Mouse (Mus musculus) cerebellum, adult 9-11 months (tissue): ENCODE results near the gene Dixdc1.

ENCODE experiments used
- DNase-seq: peaks from one replicate; pipeline ENCODE4 v3.0.0; 2022

The Dixdc1 gene

GRCm38 (mm10) chr9:50698418-50699409, 40.6 kb downstream of the Dixdc1 start:
- peak; percentile 81 for DNase-seq

DNA sequence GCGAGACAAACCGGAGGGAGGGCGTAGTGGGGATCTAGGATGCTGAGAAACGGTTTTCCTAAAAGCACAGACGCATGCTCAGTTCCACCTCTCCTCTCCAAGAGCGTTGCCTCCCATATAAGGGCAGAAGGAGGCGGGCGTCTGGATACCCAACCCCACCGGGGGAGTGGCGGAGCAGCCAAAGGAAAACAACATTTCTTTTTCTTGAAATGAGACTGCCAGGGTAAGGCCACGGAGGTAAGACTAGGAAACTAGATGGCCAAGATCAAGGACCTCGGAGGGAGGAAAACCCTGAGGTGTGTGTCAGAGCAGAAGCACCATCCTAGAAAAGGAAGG, 41.6 kb downstream of the Dixdc1 start:
- peak; percentile 91 for DNase-seq

GRCm38 (mm10) chr9:50696851-50697705, 42.2 kb downstream of the Dixdc1 start:
- DNase-seq, result no peak

GRCm38 (mm10) chr9:50695153-50695552, 44.2 kb downstream of the Dixdc1 start:
- no peak for DNase-seq

GRCm38 (mm10) chr9:50693631-50694030, 45.7 kb downstream of the Dixdc1 start:
- peak; percentile 61 for DNase-seq

DNA sequence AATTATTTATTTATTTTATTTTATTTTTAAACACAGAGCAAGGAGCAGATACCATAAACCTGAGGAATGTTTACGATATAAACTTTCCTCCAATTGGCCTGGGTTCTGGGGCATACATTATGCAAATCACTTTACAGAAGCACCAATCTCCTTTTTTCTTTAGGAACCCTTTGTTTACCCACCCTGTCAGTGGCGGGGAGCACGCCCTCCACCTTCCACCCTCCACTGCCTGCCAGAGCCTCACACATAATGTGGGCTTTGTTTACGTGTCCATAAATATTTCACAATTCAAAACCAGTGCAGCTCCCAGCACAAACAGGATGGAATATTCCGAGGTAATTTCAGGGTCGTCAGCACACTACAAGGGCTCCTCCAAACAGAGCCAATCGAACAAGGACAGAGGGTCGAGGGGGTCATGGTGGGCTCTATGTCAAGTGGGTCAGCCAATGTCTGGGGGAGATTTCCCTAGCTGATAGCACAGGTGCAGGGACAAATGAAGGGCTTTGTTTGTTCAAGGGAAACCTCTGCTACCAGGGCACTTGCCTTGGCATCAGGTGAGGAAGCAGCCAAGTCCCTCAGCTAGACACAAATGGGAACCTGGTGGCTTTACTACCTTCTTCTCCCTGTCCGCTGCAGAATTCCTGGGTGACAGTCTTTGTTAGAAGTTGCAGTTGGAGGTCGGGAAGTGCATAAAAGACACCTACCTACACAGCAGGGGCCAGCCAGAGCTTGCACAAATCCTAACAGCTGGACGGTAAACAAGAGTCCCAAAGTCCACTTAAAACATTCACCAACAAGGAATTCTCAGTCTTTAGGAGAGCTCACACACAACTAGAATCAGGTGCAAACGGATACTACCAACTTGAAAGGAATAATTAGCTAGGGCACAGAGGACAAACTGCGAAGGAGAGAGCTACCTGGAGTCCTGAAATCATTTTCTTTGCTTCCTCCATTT, 46.4 kb downstream of the Dixdc1 start:
- no peak for DNase-seq

GRCm38 (mm10) chr9:50686866-50687652, 52.3 kb downstream of the Dixdc1 start:
- no peak for DNase-seq

DNA sequence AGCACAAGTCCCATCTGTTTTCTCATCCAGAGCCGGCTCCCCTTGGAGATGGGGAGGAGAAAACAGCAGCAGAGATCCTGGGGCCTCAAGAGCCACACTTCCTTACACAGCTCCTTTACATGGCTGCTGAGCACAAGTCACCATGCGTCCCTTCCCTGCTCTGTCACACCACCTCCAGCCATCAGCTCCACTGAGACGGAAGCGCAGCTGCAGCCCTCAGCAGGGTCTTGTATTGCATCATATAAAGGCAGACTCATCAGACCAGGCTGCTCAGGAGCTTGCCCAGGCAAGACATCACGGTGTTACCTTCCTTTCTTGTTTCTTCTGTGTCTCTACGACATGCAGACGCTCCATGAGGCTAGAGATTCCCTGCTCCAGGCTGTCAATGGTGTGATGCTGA, 57.6 kb downstream of the Dixdc1 start:
- DNase-seq, result no peak

GRCm38 (mm10) chr9:50679406-50679805, 59.9 kb downstream of the Dixdc1 start:
- DNase-seq, result no peak

- no peak for DNase-seq
These were observed 64.5 kb downstream of the Dixdc1 start for GRCm38 (mm10) chr9:50674771-50675170.

DNA sequence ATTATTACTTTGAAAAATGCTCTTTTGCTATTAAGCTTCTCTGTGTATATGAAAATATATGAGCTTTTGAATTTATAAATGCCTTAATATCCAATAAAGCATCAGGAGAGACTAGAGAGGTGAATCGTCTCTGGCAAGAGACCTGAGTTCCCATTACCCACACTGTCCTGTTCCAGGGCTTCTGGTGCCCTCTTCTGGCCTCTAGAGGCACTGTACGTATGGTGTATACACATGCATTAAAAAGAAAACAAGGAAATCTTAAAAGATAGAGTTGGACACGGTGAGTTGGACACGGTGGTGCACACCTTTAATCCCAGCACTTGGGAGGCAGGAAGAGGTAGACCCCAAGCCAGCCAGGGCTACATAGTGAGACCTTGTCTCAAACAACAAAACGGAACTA, 68.6 kb downstream of the Dixdc1 start:
- DNase-seq, result no peak

GRCm38 (mm10) chr9:50667579-50668498, 71.5 kb downstream of the Dixdc1 start:
- DNase-seq, result no peak

DNA sequence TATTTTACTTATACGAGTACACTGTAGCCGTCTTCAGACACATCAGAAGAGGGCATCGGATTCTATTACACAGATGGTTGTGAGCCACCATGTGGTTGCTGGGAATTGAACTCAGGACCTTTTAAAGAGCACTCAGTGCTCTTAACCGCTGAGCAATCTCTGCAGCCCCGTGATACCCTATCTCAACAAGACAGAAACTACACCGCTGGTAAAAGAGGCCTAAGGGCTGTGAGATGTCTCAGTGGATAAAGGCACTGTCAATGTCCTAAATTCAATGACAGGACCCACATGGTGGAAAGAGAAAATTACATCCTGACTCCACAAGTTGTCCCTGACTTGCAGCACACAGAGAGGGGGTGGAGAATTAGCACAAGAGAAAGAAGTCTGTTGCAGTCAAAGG, 72.9 kb downstream of the Dixdc1 start:
- DNase-seq, result no peak

GRCm38 (mm10) chr9:50664826-50665225, 74.5 kb downstream of the Dixdc1 start:
- no peak for DNase-seq

GRCm38 (mm10) chr9:50660431-50660830, 78.9 kb downstream of the Dixdc1 start:
- DNase-seq, result peak; percentile 51

- peak; percentile 94 for DNase-seq
These were observed 79.7 kb downstream of the Dixdc1 start, which contains the start of gene Dlat for GRCm38 (mm10) chr9:50659392-50660217. Gene Dlat, minus strand, starts transcription at chr9:50659780.

DNA sequence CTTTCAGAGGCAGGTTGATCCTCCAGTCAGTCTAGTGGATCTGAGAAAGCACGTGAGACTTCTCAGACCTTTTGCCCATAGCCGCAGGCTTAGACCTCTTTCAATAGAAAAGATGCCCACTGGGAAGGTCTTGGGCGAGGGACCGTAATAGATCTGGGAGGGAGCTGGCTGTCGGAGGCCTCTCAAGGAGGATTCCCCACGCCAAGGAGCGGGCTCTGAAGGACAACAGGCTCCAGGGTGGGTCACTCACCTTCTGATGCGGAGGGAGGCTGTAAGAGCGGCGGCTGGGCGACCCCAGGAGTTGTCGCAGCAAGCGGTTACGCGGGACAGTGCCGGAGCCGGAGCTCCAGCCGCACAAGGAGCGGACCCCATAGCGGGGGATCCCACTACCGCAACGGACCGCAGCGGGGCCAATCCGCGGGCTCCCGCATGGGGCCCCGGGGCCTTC, 80.4 kb downstream of the Dixdc1 start:
- DNase-seq, result no peak

DNA sequence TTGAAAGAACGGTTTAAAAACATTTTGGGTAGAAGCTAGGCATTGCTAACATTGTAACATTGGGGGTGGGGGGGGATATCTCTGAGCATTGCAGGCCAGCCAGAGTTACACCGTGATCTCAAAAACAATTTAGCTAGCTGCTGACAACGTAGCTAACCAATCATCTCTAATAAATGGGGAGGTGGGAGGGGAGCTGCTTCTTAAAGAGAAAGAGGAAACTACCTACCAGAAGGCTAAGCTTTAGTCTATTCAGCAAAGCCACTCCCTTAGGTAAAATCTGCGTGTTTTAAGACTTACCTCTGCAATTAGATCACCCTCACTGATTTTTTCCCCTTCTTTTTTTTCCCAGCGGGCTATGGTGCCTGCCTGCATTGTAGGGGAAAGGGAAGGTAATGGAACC, 80.9 kb downstream of the Dixdc1 start:
- no peak for DNase-seq

DNA sequence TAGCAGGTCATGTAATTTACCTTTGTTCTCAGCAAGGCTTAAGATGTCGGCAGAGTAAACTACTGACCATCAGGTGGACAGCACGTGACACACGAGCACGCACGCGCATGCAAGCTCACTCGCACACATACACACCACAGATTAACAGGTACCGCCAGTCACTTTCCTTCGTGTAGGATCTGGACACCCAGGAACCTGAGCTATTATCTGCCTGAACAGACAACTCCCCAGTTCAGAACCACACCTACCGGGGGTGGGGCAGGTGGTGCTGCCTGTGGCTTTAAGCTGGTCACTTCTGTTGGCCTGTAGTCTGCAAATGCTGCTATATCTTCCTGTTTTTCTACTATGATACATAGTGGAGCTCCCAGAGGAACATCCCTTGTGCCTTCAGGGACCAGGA, 88.8 kb downstream of the Dixdc1 start:
- no peak for DNase-seq
